Mouse (Mus musculus) CD4-positive, CD25-positive, alpha-beta regulatory T cell, adult 9 weeks (primary cell): ENCODE measurements around the gene Pf4. TPM values are rescaled to one million over a fixed set of nuclear protein-coding genes. Genes with fewer than 3 reads are reported as not detected.

ENCODE experiments used
- polyA plus RNA-seq: library from polyadenylated mRNA; unstranded; fragments of 100-300 nt; shearing (Covaris generic); gene quantifications from one replicate; pipeline ENCODE4 v1.2.1, GENCODE M21; 2017

The Pf4 gene
- not detected for polyA plus RNA-seq

GRCm38 (mm10) chr5:90771880-90772653 lies at the start of gene Pf4:
Pf4 (plus strand) TSS chr5:90772435.

GRCm38 (mm10) chr5:90759077-90760065 lies 12.9 kb upstream of the Pf4 start, which contains the start of gene Cxcl5:
Cxcl5 (plus strand) TSS chr5:90759360.

GRCm38 (mm10) chr5:90768218-90768617 lies 4.0 kb upstream of the Pf4 start, which contains the start of gene Ppbp:
Ppbp (plus strand) TSS chr5:90768518.

GRCm38 (mm10) chr5:90785659-90786588 lies 13.7 kb downstream of the Pf4 start, which contains the start of gene Cxcl3:
Cxcl3 (plus strand) TSS chr5:90786103.

GRCm38 (mm10) chr5:90794195-90794625 lies 22.0 kb downstream of the Pf4 start, which contains the start of gene Cxcl15:
Cxcl15 (plus strand) TSS chr5:90794534.

Other genes with a start within 250 kb of the Pf4 start
- not detected for gene 5830473C10Rik, start 211.3 kb upstream of the Pf4 start, polyA plus RNA-seq
- gene Rassf6, start 131.8 kb upstream of the Pf4 start, polyA plus RNA-seq: 1.7 TPM
- not detected for gene Cxcl5, start 13.1 kb upstream of the Pf4 start, polyA plus RNA-seq
- gene Ppbp, start 3.9 kb upstream of the Pf4 start, polyA plus RNA-seq: not detected
- gene Cxcl3, start 13.7 kb downstream of the Pf4 start, polyA plus RNA-seq: 0.82 TPM
- gene Cxcl15, start 22.1 kb downstream of the Pf4 start, polyA plus RNA-seq: not detected
- not detected for gene Cxcl1, start 118.8 kb downstream of the Pf4 start, polyA plus RNA-seq
- gene Cxcl2, start 131.4 kb downstream of the Pf4 start, polyA plus RNA-seq: 1.5 TPM
- gene Mthfd2l, start 158.7 kb downstream of the Pf4 start, polyA plus RNA-seq: 0.71 TPM